Mouse (Mus musculus) liver, embryonic 13.5 days (tissue): ENCODE data around the gene Uqcr10. TPM values are rescaled to one million over a fixed set of nuclear protein-coding genes. Genes with fewer than 3 reads are reported as not detected.
A peak's percentile ranks its signal among the peaks of the same experiment; 100 is the strongest.
"Not testable (repeated sequence)": the region's sequence is repeated elsewhere in the genome, so short reads cannot be mapped to it uniquely, and the experiment has no call there.

Experiments used
- ATAC-seq: fragments of 200-750 bp; cut with Nextera tagmentation; 2 replicates; pipeline ENCODE4 v1.8.0; 2017; ENCODE audit warnings: low read depth, mild to moderate bottlenecking, moderate number of reproducible peaks, moderate library complexity
- DNase-seq: peaks from one replicate; pipeline ENCODE4 v3.0.0; 2022
- H3K27ac ChIP-seq: fragments of 300-500 bp; sonication (generic); 2 replicates; pipeline ENCODE4 v1.5.1; 2015; ENCODE audit warnings: moderate library complexity, mild to moderate bottlenecking, inconsistent platforms
- H3K27me3 ChIP-seq: fragments of 300-500 bp; sonication (generic); 2 replicates; pipeline ENCODE4 v1.6.1; 2015; ENCODE audit warnings: mild to moderate bottlenecking, inconsistent platforms
- H3K36me3 ChIP-seq: fragments of 300-500 bp; sonication (generic); 2 replicates; pipeline ENCODE4 v1.6.1; 2015; ENCODE audit warnings: mild to moderate bottlenecking, inconsistent platforms
- H3K4me1 ChIP-seq: fragments of 300-500 bp; sonication (generic); replicated peaks from 2 replicates; pipeline ENCODE4 v1.6.1; 2015; ENCODE audit warnings: inconsistent platforms
- H3K4me2 ChIP-seq: fragments of 300-500 bp; sonication (generic); 2 replicates; pipeline ENCODE4 v1.6.1; 2015; ENCODE audit warnings: inconsistent platforms, mild to moderate bottlenecking, moderate library complexity
- H3K4me3 ChIP-seq: fragments of 300-500 bp; sonication (generic); replicated peaks from 2 replicates; pipeline ENCODE4 v1.5.1; 2015; ENCODE audit warnings: mild to moderate bottlenecking, inconsistent platforms
- H3K9ac ChIP-seq: fragments of 300-500 bp; sonication (generic); 2 replicates; pipeline ENCODE4 v1.6.1; 2015; ENCODE audit warnings: mild to moderate bottlenecking, inconsistent platforms
- H3K9me3 ChIP-seq: fragments of 300-500 bp; sonication (generic); replicated peaks from 2 replicates; pipeline ENCODE4 v1.6.1; 2016; ENCODE audit warnings: inconsistent platforms
- WGBS: fragments of 180-500 bp; shearing (Covaris S2); methylation state at CpG from one replicate; pipeline ENCODE4 v1.1.7; 2015; ENCODE audit not compliant: insufficient replicate concordance; 5-methylcytosine and 5-hydroxymethylcytosine counted together
- polyA plus RNA-seq: library from polyadenylated mRNA; unstranded; fragments of >200 nt; fragmentation: Nextera tagmentation; extraction: Ambion mirVana; gene quantifications from 2 replicates; pipeline ENCODE4 v1.2.1, GENCODE M21; 2015

The Uqcr10 gene
- polyA plus RNA-seq, 1 experiment from 2014 or later, result 723 TPM

DNA sequence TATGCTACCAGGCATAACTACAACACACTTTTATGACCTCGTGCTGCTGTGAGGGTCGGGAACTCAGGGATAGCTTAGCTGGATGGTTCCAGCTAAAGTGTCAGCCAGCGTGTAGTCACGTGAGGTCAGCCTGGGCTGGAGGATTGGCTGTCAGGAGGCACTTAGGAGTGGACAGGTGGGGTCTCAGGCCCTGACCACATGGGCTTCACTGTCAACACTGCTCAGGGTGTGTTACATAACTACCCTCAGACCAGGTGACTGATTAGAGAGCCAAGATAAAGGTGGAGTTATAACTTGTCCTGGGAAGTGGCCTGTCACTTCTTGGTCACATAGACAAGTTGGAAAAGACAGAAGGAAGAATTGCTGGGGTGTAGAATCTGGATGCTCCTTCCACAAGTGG is 11.5 kb upstream of the Uqcr10 start:
- no peaks in the 10 kb centered on the region for H3K36me3 ChIP-seq
- no peaks in the 10 kb centered on the region for H3K9me3 ChIP-seq
- ATAC-seq (no peak), DNase-seq (no peak)
- no peak overlapping the region for H3K4me3 ChIP-seq
- H3K4me2 ChIP-seq, result no peak overlapping the region
- H3K27me3 ChIP-seq, result no peaks in the 10 kb centered on the region
- no peak overlapping the region for H3K27ac ChIP-seq
- WGBS, result 75% methylated on average over 4 of the region's 4 CpGs
- H3K4me1 ChIP-seq, result peaks cover 9% of the 10 kb centered on the region; the same call in 1 of the 2 replicates
- H3K9ac ChIP-seq, result no peak overlapping the region

DNA sequence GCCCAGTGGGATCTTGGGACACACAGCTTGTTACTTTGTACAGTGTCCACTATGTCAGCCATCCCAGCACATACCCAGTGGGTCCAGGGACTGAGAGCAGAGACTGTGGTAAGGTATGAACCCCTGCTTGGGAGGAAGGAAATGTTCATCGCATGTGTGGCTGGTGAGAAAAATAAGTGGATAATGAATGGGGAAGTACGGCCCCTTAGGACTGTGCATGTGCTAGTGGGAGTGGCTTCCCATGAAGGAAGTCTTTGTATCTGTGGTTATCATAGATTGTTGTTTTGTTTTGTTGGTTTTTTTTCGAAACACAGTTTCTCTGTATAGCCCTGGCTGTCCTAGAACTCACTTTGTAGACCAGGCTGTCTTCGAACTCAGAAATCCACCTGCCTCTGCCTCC is 10.6 kb upstream of the Uqcr10 start:
- 28% methylated on average over 4 of the region's 4 CpGs for WGBS
- DNase-seq (no peak), ATAC-seq (no peak)
- Histone ChIP-seq H3K4me3 (no peak overlapping the region), H3K9ac (no peak overlapping the region), H3K27ac (no peak overlapping the region), H3K27me3 (no peaks in the 10 kb centered on the region), H3K36me3 (no peaks in the 10 kb centered on the region), H3K4me2 (no peak overlapping the region), H3K9me3 (no peaks in the 10 kb centered on the region), H3K4me1 (peaks cover 5% of the 10 kb centered on the region; the same call in 1 of the 2 replicates)

DNA sequence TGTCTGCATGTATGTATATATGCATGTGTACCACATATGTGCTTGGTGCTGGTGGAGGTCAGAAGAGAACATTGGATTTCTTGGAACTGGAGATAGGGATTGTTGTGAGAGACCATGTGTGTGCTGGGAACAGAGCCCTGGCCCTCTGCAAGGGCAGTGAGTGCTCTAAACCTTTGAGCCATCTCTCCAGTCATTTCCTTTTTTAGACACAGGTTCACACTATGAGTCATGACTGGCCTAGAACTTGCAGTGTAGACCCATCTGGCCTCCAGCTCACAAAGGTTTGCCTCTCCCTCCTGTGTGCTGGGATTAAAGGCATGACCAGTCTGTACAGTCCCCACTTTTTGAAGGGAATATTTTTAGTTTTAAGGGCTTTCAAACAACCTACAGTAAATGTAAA is 8.7 kb upstream of the Uqcr10 start:
- no peaks in the 10 kb centered on the region; the same call in 1 of the 2 replicates for H3K4me1 ChIP-seq
- ATAC-seq (no peak), DNase-seq (no peak)
- H3K9ac ChIP-seq, result no peak overlapping the region
- H3K36me3 ChIP-seq, result no peaks in the 10 kb centered on the region
- no peak overlapping the region for H3K4me2 ChIP-seq
- no peak overlapping the region for H3K27ac ChIP-seq
- H3K9me3 ChIP-seq, result no peaks in the 10 kb centered on the region
- no peaks in the 10 kb centered on the region for H3K27me3 ChIP-seq
- no peak overlapping the region for H3K4me3 ChIP-seq

DNA sequence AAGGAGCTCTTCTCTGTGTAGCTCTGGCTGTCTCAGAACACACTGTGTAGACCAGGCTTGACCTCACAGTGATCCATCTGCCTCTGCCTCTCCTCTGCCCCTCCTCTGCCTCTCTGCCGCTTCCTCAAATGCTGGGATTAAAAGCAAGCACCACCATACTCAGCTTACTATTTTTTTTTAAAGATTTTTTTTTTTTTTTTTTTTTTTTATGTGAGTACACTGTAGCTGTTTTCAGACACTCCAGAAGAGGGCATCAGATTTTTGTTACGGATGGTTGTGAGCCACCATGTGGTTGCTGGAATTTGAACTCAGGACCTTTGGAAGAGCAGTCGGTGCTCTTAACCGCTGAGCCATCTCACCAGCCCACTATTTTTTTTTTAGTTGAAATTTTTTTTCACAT is 6.0 kb upstream of the Uqcr10 start:
- WGBS, result 84% methylated on average over 4 of the region's 4 CpGs
- not testable (repeated sequence) for H3K27me3 ChIP-seq, ATAC-seq

DNA sequence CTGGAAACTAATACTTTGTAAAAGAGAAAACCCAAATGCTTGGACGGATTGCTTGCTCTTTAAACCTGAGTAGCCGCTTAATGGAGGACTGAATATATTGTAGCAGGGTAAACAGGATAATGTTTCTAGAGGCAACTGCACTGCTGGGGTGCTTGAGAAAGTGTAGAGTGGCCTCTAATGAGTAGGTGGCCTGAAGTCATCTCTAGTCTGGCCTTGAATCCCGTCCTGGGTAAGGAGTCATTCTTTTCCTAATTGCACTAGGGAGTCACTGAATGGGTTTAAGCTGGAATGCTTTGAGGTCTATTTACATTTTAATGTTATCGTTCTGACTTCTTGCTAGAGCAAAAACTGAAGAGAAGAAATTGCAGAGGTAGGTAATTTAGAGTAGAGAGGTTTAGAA is 1.0 kb upstream of the Uqcr10 start:
- ATAC-seq, result no peak
- H3K4me1 ChIP-seq, result peaks cover 36% of the 10 kb centered on the region
- WGBS, result 15% methylated on average over 4 of the region's 4 CpGs
- peaks cover 22% of the 10 kb centered on the region for H3K36me3 ChIP-seq
- peak overlapping the region; percentile 90 for H3K4me2 ChIP-seq
- DNase-seq, result no peak
- peak overlapping the region; percentile 82 for H3K4me3 ChIP-seq
- peak overlapping the region; percentile 75 for H3K27ac ChIP-seq
- no peaks in the 10 kb centered on the region for H3K9me3 ChIP-seq
- no peaks in the 10 kb centered on the region for H3K27me3 ChIP-seq
- H3K9ac ChIP-seq, result peak overlapping the region; percentile 83

More for the DNA sequence above, 6.0 kb upstream of the Uqcr10 start:
- not testable (repeated sequence) for H3K9ac ChIP-seq, H3K4me3 ChIP-seq, DNase-seq, H3K4me2 ChIP-seq, H3K36me3 ChIP-seq, H3K9me3 ChIP-seq, H3K27ac ChIP-seq
- H3K4me1 ChIP-seq, result peaks cover 12% of the 10 kb centered on the region

DNA sequence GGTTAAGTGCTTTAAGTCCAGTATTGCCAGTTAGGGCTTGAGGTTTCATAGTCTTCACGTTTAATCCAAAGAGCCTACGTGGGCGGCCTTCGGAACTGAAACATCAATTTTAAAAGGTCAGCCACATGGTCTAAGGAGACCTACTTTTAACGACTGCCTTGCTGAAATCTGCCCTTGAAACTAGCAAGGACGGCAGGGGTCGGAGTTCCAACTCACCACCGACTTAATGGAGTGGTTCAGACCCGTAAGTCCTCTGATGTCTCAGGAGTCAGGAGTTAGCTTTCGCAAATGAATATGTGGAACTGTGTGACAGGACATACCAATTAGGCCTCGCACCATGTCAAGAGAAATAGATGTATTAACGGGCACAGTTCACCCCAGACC is 462 bp downstream of the Uqcr10 start:
- DNase-seq (no peak), ATAC-seq (peak; percentile 1; the same call in 1 of the 2 replicates)
- 4% methylated on average over 12 of the region's 12 CpGs for WGBS

DNA sequence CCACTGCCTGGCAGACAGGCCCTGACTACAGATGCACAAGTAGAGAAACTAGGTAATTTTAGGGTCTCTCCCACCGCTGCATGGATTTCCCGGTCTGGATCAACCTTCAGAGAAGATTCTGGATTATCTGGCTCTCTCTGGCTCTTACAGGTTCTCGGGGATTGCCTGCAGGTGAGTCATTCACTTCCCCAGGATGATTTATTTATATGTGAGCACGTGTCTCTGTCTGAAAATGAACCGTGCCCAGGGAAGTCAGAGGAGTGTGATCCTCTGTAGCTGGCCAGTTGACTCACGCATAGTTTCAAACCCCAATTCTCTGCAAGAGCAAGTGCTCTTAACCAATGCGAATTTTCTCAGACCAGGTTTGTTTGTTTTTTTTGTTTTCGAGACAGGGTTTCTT is 3.4 kb downstream of the Uqcr10 start:
- DNase-seq (no peak), ATAC-seq (no peak)
- Histone ChIP-seq H3K9ac (no peak overlapping the region), H3K27ac (no peak overlapping the region), H3K36me3 (peaks cover 22% of the 10 kb centered on the region), H3K4me2 (no peak overlapping the region), H3K9me3 (no peaks in the 10 kb centered on the region), H3K27me3 (no peaks in the 10 kb centered on the region), H3K4me3 (no peak overlapping the region), H3K4me1 (peaks cover 30% of the 10 kb centered on the region)
- WGBS, result 79% methylated on average over 8 of the region's 8 CpGs

More for the DNA sequence above, 462 bp downstream of the Uqcr10 start:
- H3K9me3 ChIP-seq, result no peaks in the 10 kb centered on the region
- peak overlapping the region; percentile 90 for H3K9ac ChIP-seq
- H3K4me2 ChIP-seq, result peak overlapping the region; percentile 90
- peaks cover 36% of the 10 kb centered on the region for H3K4me1 ChIP-seq
- peak overlapping the region; percentile 74 for H3K27ac ChIP-seq
- H3K4me3 ChIP-seq, result peak overlapping the region; percentile 82
- H3K36me3 ChIP-seq, result peaks cover 22% of the 10 kb centered on the region
- H3K27me3 ChIP-seq, result no peaks in the 10 kb centered on the region

DNA sequence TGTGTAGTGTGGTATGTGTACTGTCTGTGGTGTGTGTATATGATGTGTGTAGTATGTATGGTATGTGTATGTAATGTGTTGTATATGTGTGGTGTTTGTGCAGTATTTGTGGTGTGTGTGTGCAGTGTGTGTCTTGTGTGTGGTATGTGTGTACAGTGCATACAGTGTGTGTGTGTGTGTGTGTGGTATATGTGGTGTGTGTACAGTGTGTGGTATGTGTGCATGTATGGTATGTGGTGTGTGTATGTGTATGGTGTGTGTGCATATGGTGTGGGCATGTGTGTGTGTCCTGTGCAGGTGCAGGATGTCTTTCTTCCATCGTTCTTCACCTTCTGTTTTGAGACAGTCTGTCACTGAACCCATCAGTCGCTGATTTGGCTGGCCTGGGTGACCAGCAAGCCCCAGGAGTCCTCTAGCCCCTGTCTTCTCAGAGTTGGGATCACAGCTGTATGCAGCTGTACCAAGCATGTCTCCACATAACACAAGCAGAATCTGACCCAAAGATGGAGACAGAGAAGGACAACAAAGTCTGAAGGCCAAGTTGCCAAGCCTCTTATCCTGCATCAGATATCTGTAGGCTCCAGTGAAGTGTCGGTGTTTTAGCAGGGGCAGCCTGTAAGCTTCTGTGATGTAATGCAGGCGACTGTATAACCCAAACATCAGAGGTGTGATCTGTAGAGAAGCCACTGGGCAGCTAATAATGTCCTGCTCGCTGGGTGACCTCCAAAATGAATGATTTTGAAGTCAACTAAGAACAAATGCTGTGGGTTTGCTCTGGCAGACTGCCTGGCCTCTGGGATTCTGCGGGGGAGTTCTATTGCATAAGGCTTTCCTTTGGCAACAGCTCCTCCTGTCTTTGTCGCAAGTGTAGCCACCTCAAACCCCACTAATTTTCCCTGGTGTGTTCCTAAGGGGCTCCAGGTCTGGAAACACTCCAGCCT is 6.8 kb downstream of the Uqcr10 start:
- H3K9me3 ChIP-seq, result 0 out of 2 replicates have a peak, but pooled peaks cover 4% of the 10 kb centered on the region
- no peak overlapping the region for H3K4me3 ChIP-seq
- H3K36me3 ChIP-seq, result peaks cover 19% of the 10 kb centered on the region
- no peak overlapping the region for H3K27ac ChIP-seq
- H3K9ac ChIP-seq, result no peak overlapping the region
- H3K27me3 ChIP-seq, result no peaks in the 10 kb centered on the region
- DNase-seq (no peak), ATAC-seq (peak; percentile 19; the same call in 1 of the 2 replicates)
- 37% methylated on average over 7 of the region's 7 CpGs for WGBS
- peaks cover 8% of the 10 kb centered on the region for H3K4me1 ChIP-seq
- no peak overlapping the region for H3K4me2 ChIP-seq

DNA sequence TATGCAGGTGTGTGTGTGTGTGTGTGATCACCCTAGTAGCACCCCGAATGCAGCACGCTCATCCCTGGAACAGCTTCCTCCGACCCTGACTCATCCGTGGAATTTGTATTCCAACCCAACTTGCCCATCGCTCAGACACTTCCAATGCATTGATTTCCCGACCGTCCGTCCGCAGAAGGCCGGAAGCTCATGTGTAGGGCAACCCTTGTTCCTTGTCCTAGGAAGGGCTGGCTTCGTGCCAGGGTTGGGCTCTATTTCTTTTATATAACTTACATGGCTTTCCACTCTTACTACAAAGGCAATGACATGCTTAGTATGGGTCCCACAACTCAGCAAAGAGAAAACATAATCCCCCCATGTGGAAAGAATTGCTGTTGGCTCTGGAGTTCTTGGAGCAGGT is 12.0 kb downstream of the Uqcr10 start:
- DNase-seq, result no peak
- H3K9ac ChIP-seq, result no peak overlapping the region
- no peak overlapping the region for H3K27ac ChIP-seq
- H3K9me3 ChIP-seq, result 0 out of 2 replicates have a peak, but pooled peaks cover 4% of the 10 kb centered on the region
- 86% methylated on average over 11 of the region's 11 CpGs for WGBS
- H3K4me1 ChIP-seq, result no peaks in the 10 kb centered on the region
- H3K36me3 ChIP-seq, result no peaks in the 10 kb centered on the region
- H3K27me3 ChIP-seq, result 0 out of 2 replicates have a peak, but pooled peaks cover 3% of the 10 kb centered on the region
- ATAC-seq, result no peak
- no peak overlapping the region for H3K4me3 ChIP-seq
- H3K4me2 ChIP-seq, result no peak overlapping the region

DNA sequence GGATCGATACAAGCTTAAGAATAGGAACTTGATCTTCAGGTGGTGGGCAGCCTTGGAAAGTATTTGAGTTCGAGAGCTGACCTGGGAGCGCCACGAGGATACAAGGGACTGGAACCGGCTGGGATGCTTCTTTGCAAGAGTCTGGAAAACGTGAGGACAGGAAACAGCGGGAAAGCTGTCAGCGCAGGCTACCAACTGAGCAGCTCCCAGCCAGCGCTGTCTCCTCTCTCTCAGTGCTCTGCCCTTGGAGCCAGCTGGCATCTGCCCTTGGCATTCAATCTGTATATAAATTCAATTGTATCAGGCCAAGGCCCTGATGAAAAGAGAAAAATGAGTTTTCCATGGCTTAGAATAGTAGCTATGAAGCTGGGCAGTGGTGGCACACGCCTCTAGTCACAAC is 12.9 kb downstream of the Uqcr10 start:
- 61% methylated on average over 10 of the region's 10 CpGs for WGBS
- H3K4me2 ChIP-seq, result no peak overlapping the region
- H3K9ac ChIP-seq, result no peak overlapping the region
- H3K36me3 ChIP-seq, result no peaks in the 10 kb centered on the region
- DNase-seq, result no peak
- no peak overlapping the region for H3K4me3 ChIP-seq
- no peak overlapping the region for H3K27ac ChIP-seq
- H3K27me3 ChIP-seq, result 0 out of 2 replicates have a peak, but pooled peaks cover 3% of the 10 kb centered on the region
- no peaks in the 10 kb centered on the region for H3K4me1 ChIP-seq
- ATAC-seq, result no peak
- 0 out of 2 replicates have a peak, but pooled peaks cover 4% of the 10 kb centered on the region for H3K9me3 ChIP-seq

DNA sequence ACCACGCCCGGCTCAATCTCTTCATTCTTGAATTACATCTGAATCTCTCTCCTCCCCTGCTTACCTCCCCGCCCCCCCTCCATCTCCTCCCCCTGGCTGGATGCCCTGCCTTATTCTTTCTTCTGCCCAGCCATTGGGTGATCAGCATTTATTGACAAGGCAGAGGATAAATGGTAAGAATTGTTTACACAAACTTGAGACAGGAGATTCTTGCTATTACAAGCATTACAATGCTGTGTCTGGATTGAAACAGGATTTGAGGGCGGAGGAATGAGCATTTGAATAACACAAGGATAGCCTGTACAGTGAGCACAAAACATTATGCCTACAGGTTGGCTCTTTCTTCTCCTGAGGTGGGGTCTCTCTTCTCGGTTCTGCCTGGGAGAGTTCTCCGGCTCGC is 13.8 kb downstream of the Uqcr10 start:
- 0 out of 2 replicates have a peak, but pooled peaks cover 4% of the 10 kb centered on the region for H3K9me3 ChIP-seq
- H3K4me2 ChIP-seq, result no peak overlapping the region
- no peaks in the 10 kb centered on the region for H3K4me1 ChIP-seq
- H3K9ac ChIP-seq, result no peak overlapping the region
- H3K36me3 ChIP-seq, result no peaks in the 10 kb centered on the region
- H3K27ac ChIP-seq, result no peak overlapping the region
- H3K27me3 ChIP-seq, result 0 out of 2 replicates have a peak, but pooled peaks cover 3% of the 10 kb centered on the region
- 87% methylated on average over 7 of the region's 7 CpGs for WGBS
- no peak overlapping the region for H3K4me3 ChIP-seq
- DNase-seq (no peak), ATAC-seq (no peak)
